Mouse (Mus musculus): ENCODE data around the gene Hoxa7.

DNA sequence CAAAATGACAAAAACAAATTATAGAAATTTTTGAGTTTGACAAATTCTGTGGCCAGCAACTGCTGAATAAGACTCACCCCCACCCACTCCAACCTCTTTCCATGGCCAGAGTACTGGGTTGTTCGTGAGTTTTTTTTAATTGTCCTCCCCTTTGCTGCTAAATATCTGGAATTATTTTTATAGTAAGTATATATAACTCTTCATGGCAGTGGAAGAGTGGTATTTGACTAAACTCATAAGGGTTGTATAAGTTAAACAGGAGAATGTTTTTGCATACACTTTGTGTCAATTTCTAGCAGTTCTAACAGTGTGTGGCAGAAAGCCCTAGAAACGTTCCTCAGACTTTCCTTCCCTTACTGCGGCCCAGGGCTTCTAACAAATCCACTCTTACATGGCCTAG is 46.0 kb upstream of the Hoxa7 start:
- TF ChIP-seq CTCF (IDR thresholded peaks at IDR 0.05) (no peak), POLR2A (IDR thresholded peaks at IDR 0.05; ENCODE audit: insufficient read depth, low read depth, low read length) (no peak)
